Mouse (Mus musculus) urinary bladder, postnatal 0 days (tissue): ENCODE results near the gene Pak6. TPM values are rescaled to one million over a fixed set of nuclear protein-coding genes. Genes with fewer than 3 reads are reported as not detected.

Experiments
- polyA plus RNA-seq: library from polyadenylated mRNA; unstranded; fragments of >200 nt; fragmentation: Nextera tagmentation; extraction: Ambion mirVana; gene quantifications from 2 replicates; pipeline ENCODE4 v1.2.1, GENCODE M21; 2015

Pak6 gene
- polyA plus RNA-seq = 1.6 and 2.4 TPM in 2 replicates

GRCm38 (mm10) chr2:118662902-118663803 lies at the start of gene Pak6:
Gene Pak6, plus strand, starts transcription at chr2:118663303.

GRCm38 (mm10) chr2:118703913-118704730 lies 41.0 kb downstream of the Pak6 start, which contains the start of gene Ankrd63:
Gene Ankrd63, minus strand, starts transcription at chr2:118703963.

GRCm38 (mm10) chr2:118728337-118728736 lies 65.2 kb downstream of the Pak6 start, which contains the start of gene Plcb2:
Gene Plcb2, minus strand, starts transcription at chr2:118728438.

GRCm38 (mm10) chr2:118745232-118745884 lies 82.3 kb downstream of the Pak6 start, which contains the start of gene Inafm2:
Gene Inafm2, plus strand, starts transcription at chr2:118745758.

Other genes with a start within 250 kb of the Pak6 start
- 207 and 213 TPM in 2 replicates for gene Srp14, start 183.6 kb upstream of the Pak6 start, polyA plus RNA-seq
- 2.0 and 2.6 TPM in 2 replicates for gene Bmf, start 113.6 kb upstream of the Pak6 start, polyA plus RNA-seq
- 11.0 and 13.7 TPM in 2 replicates for gene Bub1b, start 65.1 kb upstream of the Pak6 start, polyA plus RNA-seq
- gene Ankrd63, start 40.7 kb downstream of the Pak6 start, polyA plus RNA-seq = 0.02 TPM in 1 of 2 replicates, not detected in the other
- 0.49 and 0.70 TPM in 2 replicates for gene Plcb2, start 65.1 kb downstream of the Pak6 start, polyA plus RNA-seq
- gene Inafm2, start 82.5 kb downstream of the Pak6 start, polyA plus RNA-seq = 57.1 and 66.7 TPM in 2 replicates
- 6.7 and 7.9 TPM in 2 replicates for gene Ccdc9b, start 99.4 kb downstream of the Pak6 start, polyA plus RNA-seq
- gene Phgr1, start 109.5 kb downstream of the Pak6 start, polyA plus RNA-seq = not detected in 2 replicates
- gene Disp2, start 116.4 kb downstream of the Pak6 start, polyA plus RNA-seq = 0.10 and 0.16 TPM in 2 replicates
- gene Knstrn, start 150.7 kb downstream of the Pak6 start, polyA plus RNA-seq = 24.9 and 29.9 TPM in 2 replicates
- gene Ivd, start 198.7 kb downstream of the Pak6 start, polyA plus RNA-seq = 26.6 and 30.6 TPM in 2 replicates
- gene Bahd1, start 237.1 kb downstream of the Pak6 start, polyA plus RNA-seq = 1.6 and 2.3 TPM in 2 replicates